In the genomic region with DNA sequence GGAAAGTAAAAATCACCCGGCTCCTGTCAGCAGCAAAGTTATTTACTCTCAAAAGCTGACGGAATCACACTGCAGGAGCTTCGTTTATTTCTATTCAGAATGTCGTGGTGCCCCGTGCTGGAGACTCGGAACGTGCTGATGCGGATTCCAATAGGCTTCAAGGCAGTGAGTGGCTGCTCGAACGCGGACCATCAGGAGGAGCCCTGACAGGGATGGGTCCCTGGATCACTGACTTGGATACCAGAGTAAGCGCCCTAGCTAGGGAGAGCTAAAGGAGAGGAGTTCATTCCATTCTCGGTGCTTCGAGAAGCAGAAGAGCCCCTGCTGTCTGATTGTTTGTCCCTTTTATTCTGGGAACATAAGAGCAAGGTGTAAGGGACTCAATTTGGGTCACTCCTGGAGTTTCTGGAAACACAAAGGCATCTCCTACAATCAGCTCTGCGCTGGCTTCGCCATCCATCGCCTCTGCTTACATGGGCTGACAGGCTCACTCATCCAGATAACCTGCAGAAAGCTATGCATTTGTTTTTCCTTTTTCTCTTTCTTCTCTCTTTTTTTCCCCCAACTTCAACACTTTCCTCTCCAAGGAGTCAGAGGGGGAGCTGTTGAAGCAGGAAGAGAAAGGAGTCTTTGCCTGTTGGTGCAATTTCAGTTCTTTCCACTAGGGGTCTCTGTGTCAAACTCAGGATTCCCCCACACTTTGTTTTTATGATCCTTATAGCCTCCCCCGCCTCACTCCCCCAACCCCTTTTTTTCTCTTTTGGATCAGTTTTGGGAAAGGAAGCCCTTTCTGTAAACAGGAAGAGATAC, we compare ENCODE assay signal across 8 mouse cellular contexts.
DNase-seq lines count a peak whose midpoint lies in the region; ATAC-seq and TF ChIP-seq lines count a peak whose summit lies in the region.

No protein-coding gene starts in this region.

- H3K27ac ChIP-seq in testis, adult 2 months (ENCODE audit: control insufficient read depth, insufficient read depth, low read depth, low read length) = no peak overlapping the region
- no peak overlapping the region for H3K27ac ChIP-seq in forebrain, postnatal 0 days (ENCODE audit: low read depth, low read length)
- no peak overlapping the region for H3K27ac ChIP-seq in liver, embryonic 14.5 days

- no peak for TF ChIP-seq POLR2A in testis, adult 2 months (IDR thresholded peaks at IDR 0.05; ENCODE audit: control insufficient read depth, low read depth, low read length)

- 4% methylated on average over 18 of the region's 18 CpGs for WGBS in forebrain, postnatal 0 days
- 14% methylated on average over 18 of the region's 18 CpGs for WGBS in liver, embryonic 14.5 days (ENCODE audit: insufficient replicate concordance)

- DNase-seq in testis, postnatal 14 days (ENCODE audit: low spot score) = no peak
- DNase-seq in cerebellum, adult 18-20 months = peak; percentile 61 to 65
- peak; percentile 85 for DNase-seq in forebrain, postnatal 0 days
- peak; percentile 3 for DNase-seq in induced T-regulatory cell, adult 2 months (ENCODE audit: low read depth)
- peak in 1 of 3 experiments; percentile 9 for DNase-seq in liver, embryonic 14.5 days (ENCODE audit: low read depth in 3 of 3, low spot score in 3 of 3)
- peak; percentile 30 for DNase-seq in retina, adult 2 months (ENCODE audit: low read depth, low spot score)
- no peak for DNase-seq in ovary, adult 18-20 months (ENCODE audit: low spot score)

- no peaks in the 10 kb centered on the region for H3K36me3 ChIP-seq in testis, adult 2 months (ENCODE audit: control insufficient read depth, insufficient read depth, low read length)
- no peaks in the 10 kb centered on the region for H3K36me3 ChIP-seq in forebrain, postnatal 0 days (ENCODE audit: insufficient read depth)
- no peaks in the 10 kb centered on the region for H3K36me3 ChIP-seq in liver, embryonic 14.5 days (replicated peaks; ENCODE audit: control insufficient read depth, insufficient read depth, low read depth)

- no peak overlapping the region for H3K4me3 ChIP-seq in testis, adult 2 months (ENCODE audit: control insufficient read depth, low read depth, low read length)
- H3K4me3 ChIP-seq in forebrain, postnatal 0 days (ENCODE audit: low read depth, low read length) = 0 out of 2 replicates have a peak overlapping the region, but pooled peaks have one; percentile 4
- H3K4me3 ChIP-seq in liver, embryonic 14.5 days (ENCODE audit: insufficient read depth in 1 of 2, low read depth in 2 of 2, low read length in 2 of 2) = no peak overlapping the region

- TF ChIP-seq CTCF in testis, adult 2 months (IDR thresholded peaks at IDR 0.05; ENCODE audit: control insufficient read depth, insufficient read depth, insufficient replicate concordance, low read depth, low read length) = peak; percentile 16; the same call in 1 of the 2 replicates
- peak; percentile 94 for TF ChIP-seq CTCF in forebrain, postnatal 0 days (IDR thresholded peaks at IDR 0.05; ENCODE audit: low read depth)
- TF ChIP-seq CTCF in liver, embryonic 14.5 days (IDR thresholded peaks at IDR 0.05; ENCODE audit: low read depth) = peak; percentile 65

- ATAC-seq in forebrain, postnatal 0 days = 0 out of 2 replicates have a peak, but pooled peaks have one; percentile 47
- ATAC-seq in liver, embryonic 14.5 days (ENCODE audit: insufficient read depth) = no peak

- no peaks in the 10 kb centered on the region for H3K9me3 ChIP-seq in forebrain, postnatal 0 days (ENCODE audit: low read length)
- H3K9me3 ChIP-seq in liver, embryonic 14.5 days (ENCODE audit: control insufficient read depth, low read length) = no peaks in the 10 kb centered on the region

- H3K4me2 ChIP-seq in forebrain, postnatal 0 days (ENCODE audit: low read depth) = peak overlapping the region; percentile 38
- no peak overlapping the region for H3K4me2 ChIP-seq in liver, embryonic 14.5 days (ENCODE audit: low read depth)

- peaks cover 3% of the 10 kb centered on the region for H3K4me1 ChIP-seq in testis, adult 2 months (ENCODE audit: control insufficient read depth, insufficient read depth, low read length)
- peaks cover 14% of the 10 kb centered on the region; the same call in 1 of the 2 replicates for H3K4me1 ChIP-seq in forebrain, postnatal 0 days (ENCODE audit: insufficient read depth)
- 0 out of 4 replicates have a peak, but pooled peaks cover 0 to 1% of the 10 kb centered on the region in 2 experiments for H3K4me1 ChIP-seq in liver, embryonic 14.5 days (replicated peaks; ENCODE audit: control insufficient read depth in 2 of 2, insufficient read depth in 2 of 2, low read length in 1 of 2)

- no peaks in the 10 kb centered on the region for H3K27me3 ChIP-seq in testis, adult 2 months (ENCODE audit: control insufficient read depth, insufficient read depth, low read length)
- no peaks in the 10 kb centered on the region for H3K27me3 ChIP-seq in forebrain, postnatal 0 days (ENCODE audit: insufficient read depth, low read length)
- H3K27me3 ChIP-seq in liver, embryonic 14.5 days (ENCODE audit: control insufficient read depth, insufficient read depth, low read length) = no peaks in the 10 kb centered on the region

- no peak for TF ChIP-seq EP300 in liver, embryonic 14.5 days (IDR thresholded peaks at IDR 0.05; ENCODE audit: low read depth)

- no peak overlapping the region; the same call in 1 of the 2 replicates for H3K9ac ChIP-seq in forebrain, postnatal 0 days
- H3K9ac ChIP-seq in liver, embryonic 14.5 days (replicated peaks) = no peak overlapping the region

Comparison
In these comparisons a context has a peak if more than half of its experiments do, and no peak if none do; other contexts are left out.
1. CTCF ChIP-seq: peak in every context shown above with its lines; median percentile 94 in forebrain, postnatal 0 days; 65 in liver, embryonic 14.5 days; 16 in testis, adult 2 months.
2. DNase-seq: peak in cerebellum, adult 18-20 months (2 of 2), forebrain, postnatal 0 days (single experiment), induced T-regulatory cell, adult 2 months (single experiment) and retina, adult 2 months (single experiment); none in testis, postnatal 14 days (single experiment) and ovary, adult 18-20 months (single experiment).